Mouse (Mus musculus) G1E-ER4 (cell line): Measurements from ENCODE around the gene Fam213a. TPM values are rescaled to one million over a fixed set of nuclear protein-coding genes. Genes with fewer than 3 reads are reported as not detected.

ENCODE experiments used
- GATA1 ChIP-seq: IDR thresholded peaks from one replicate; pipeline ENCODE4 v1.8.0; 2012; ENCODE audit warnings: low read length, inconsistent platforms
- polyA plus RNA-seq: library from polyadenylated mRNA; stranded (reverse); fragments of >175 nt; gene quantifications from 2 replicates; pipeline ENCODE4 v1.2.3, GENCODE M21; 2012

The Fam213a gene
- polyA plus RNA-seq, 1 experiment, result 16.4 TPM

- TF ChIP-seq GATA1, result no peak
Observed at GRCm38 (mm10) chr14:40958083-40958985, 55.3 kb downstream of the Fam213a start.

- TF ChIP-seq GATA1, result no peak
Observed at GRCm38 (mm10) chr14:40957607-40958006, 56.0 kb downstream of the Fam213a start.

GRCm38 (mm10) chr14:40956252-40957146, 57.1 kb downstream of the Fam213a start:
- no peak for TF ChIP-seq GATA1

GRCm38 (mm10) chr14:40955596-40956251, 57.9 kb downstream of the Fam213a start:
- no peak for TF ChIP-seq GATA1

- TF ChIP-seq GATA1, result no peak
Observed at GRCm38 (mm10) chr14:40955146-40955545, 58.4 kb downstream of the Fam213a start.

- TF ChIP-seq GATA1, result no peak
Observed at GRCm38 (mm10) chr14:40953381-40953780, 60.2 kb downstream of the Fam213a start.

GRCm38 (mm10) chr14:40952715-40953114, 60.9 kb downstream of the Fam213a start:
- no peak for TF ChIP-seq GATA1

- TF ChIP-seq GATA1, result no peak
Observed at GRCm38 (mm10) chr14:40952301-40952700, 61.3 kb downstream of the Fam213a start.

GRCm38 (mm10) chr14:40949730-40950614, 63.6 kb downstream of the Fam213a start:
- no peak for TF ChIP-seq GATA1

GRCm38 (mm10) chr14:40949047-40949446, 64.5 kb downstream of the Fam213a start:
- no peak for TF ChIP-seq GATA1

GRCm38 (mm10) chr14:40948522-40948921, 65.1 kb downstream of the Fam213a start:
- no peak for TF ChIP-seq GATA1

- TF ChIP-seq GATA1, result no peak
Observed at GRCm38 (mm10) chr14:40947431-40948394, 65.9 kb downstream of the Fam213a start.

GRCm38 (mm10) chr14:40943802-40944201, 69.8 kb downstream of the Fam213a start:
- TF ChIP-seq GATA1, result no peak

Other genes with a start within 250 kb of the Fam213a start
- gene Sh2d4b, start 120.5 kb downstream of the Fam213a start, polyA plus RNA-seq, result not detected in 2 replicates
- 4.9 and 7.9 TPM in 2 replicates for gene Tspan14, start 47.0 kb downstream of the Fam213a start, polyA plus RNA-seq
- gene Dydc2, start 55.4 kb upstream of the Fam213a start, polyA plus RNA-seq, result not detected in 2 replicates
- gene Dydc1, start 59.1 kb upstream of the Fam213a start, polyA plus RNA-seq, result not detected in 2 replicates
- not detected in 2 replicates for gene Mat1a, start 91.2 kb upstream of the Fam213a start, polyA plus RNA-seq
- not detected in 2 replicates for gene Sftpa1, start 118.0 kb upstream of the Fam213a start, polyA plus RNA-seq
- not detected in 2 replicates for gene Mbl1, start 137.7 kb upstream of the Fam213a start, polyA plus RNA-seq
- gene Sftpd, start 171.4 kb upstream of the Fam213a start, polyA plus RNA-seq, result not detected in 2 replicates